Mouse (Mus musculus): ENCODE measurements around the gene Ccnd2. TPM values are rescaled to one million over a fixed set of nuclear protein-coding genes. Genes with fewer than 3 reads are reported as not detected.
A peak's percentile ranks its signal among the peaks of the same experiment; 100 is the strongest.

Gene Ccnd2
- polyA plus RNA-seq, 1 experiment from 2014 or later: 875 TPM

DNA sequence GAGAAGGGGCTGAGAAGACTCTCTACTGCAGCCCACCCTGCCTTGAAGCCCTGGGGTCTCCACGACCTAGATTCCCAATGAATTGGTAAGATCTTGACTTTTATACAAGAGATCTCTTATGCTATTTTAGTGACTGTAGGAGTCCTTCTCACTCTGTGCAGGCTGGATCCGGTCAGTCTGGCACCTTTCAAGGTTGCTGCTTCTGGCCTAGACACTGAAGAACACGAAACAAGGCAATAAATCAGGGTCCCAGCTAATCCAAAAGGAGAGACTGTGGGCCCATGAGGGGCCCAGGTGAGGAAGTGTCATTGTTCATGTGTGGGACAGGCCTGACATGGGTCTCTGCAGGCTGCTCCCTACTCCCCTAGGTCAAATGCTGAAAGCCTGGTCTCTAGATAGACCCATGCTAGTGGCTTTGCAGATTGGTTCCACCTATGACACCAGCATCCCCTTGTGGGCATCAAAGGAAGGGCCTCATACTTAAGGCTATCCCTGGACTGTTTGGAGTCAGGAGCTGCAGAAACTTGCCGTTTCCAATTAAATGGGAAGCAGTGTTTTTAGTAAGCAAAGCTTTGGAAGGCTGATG, 29.7 kb downstream of the Ccnd2 start:
- Histone ChIP-seq H3K9me3 (ENCODE audit: control insufficient read depth, low read length) (no peaks in the 10 kb centered on the region), H3K27ac (ENCODE audit: low read length) (no peak overlapping the region), H3K9ac (ENCODE audit: low read depth, low read length) (no peak overlapping the region), H3K36me3 (ENCODE audit: control insufficient read depth, insufficient read depth, low read length) (peaks cover 4% of the 10 kb centered on the region; the same call in 1 of the 2 replicates), H3K4me1 (ENCODE audit: control insufficient read depth, insufficient read depth, low read length) (no peaks in the 10 kb centered on the region), H3K4me3 (ENCODE audit: low read length) (no peak overlapping the region), H3K27me3 (replicated peaks; ENCODE audit: control insufficient read depth, insufficient read depth, low read length) (no peaks in the 10 kb centered on the region), H3K4me2 (ENCODE audit: low read depth, low read length) (no peak overlapping the region)
- WGBS: 71% methylated on average over 4 of the region's 4 CpGs
- ATAC-seq: peak; percentile 60; the same call in 1 of the 2 replicates

DNA sequence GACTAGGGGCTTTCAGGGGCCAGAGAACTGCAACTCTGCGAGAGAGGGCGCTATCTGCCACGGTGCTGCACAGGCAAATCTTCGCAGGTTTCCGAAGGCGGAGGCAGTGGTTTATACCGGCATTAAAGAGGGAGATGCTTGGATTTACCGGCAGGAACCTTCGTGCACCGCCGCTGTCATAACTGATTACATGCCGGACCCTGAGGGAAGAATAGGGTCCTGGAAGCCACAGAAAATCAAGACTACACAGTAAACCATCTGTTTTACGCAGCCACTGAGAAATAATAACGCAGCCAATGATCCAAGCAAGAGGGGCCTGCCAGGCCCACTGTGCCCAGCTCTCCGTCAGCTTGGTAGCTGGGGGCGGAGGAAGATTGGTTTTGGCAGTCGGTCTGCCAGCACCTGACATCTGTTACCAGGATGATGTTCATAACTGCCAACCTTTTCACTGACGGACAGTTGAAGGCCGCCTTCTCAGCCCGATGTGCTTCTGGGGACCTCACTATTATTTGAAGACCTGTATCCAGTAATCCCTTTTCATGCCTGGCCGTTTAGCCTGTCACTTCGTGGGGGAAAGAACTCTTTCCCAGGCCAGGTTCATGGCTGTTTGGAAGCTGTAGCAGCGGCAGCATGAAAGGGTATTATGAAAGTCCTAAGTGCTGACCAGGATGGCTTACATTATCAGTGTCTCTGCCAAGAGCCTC, 37.1 kb downstream of the Ccnd2 start:
- 70% methylated on average over 23 of the region's 23 CpGs for WGBS
- Histone ChIP-seq H3K36me3 (ENCODE audit: control insufficient read depth, insufficient read depth, low read length) (no peaks in the 10 kb centered on the region), H3K27ac (ENCODE audit: low read length) (no peak overlapping the region), H3K4me1 (ENCODE audit: control insufficient read depth, insufficient read depth, low read length) (no peaks in the 10 kb centered on the region), H3K9ac (ENCODE audit: low read depth, low read length) (no peak overlapping the region), H3K4me2 (ENCODE audit: low read depth, low read length) (no peak overlapping the region), H3K27me3 (replicated peaks; ENCODE audit: control insufficient read depth, insufficient read depth, low read length) (no peaks in the 10 kb centered on the region), H3K4me3 (ENCODE audit: low read length) (no peak overlapping the region), H3K9me3 (ENCODE audit: control insufficient read depth, low read length) (no peaks in the 10 kb centered on the region)
- no peak for ATAC-seq

DNA sequence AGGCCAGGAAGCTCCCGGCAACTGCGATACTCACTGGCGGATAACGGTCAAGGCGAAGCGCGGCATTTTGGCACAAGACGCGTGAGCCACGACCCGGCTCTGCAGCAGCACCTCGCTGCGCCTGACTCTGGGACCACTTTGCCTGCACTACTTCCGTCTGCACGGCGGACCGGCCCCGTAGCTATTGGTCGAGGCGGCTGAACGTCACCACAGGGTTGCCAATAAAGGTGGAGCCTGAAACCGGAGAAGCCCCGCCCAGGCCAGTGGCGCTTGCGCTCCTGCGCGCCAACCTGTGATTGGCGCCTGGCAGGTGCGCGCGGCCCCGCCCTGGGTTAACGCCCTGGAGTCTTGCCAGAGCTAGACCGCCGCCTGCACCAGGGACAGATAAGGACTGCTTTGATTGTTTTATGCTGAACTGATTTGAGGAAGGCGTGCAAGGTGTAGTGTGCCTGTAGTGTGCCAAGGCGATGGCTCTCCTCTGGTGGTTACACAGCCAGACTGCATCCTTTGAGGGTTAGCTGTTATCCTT, 42.5 kb downstream of the Ccnd2 start, which contains the start of gene Tigar:
Gene Tigar, minus strand, starts transcription at position 156 of the 529 bp plus-strand sequence.
- peak within 1 kb of the TSS; percentile 73 for H3K9ac ChIP-seq (ENCODE audit: low read depth, low read length)

DNA sequence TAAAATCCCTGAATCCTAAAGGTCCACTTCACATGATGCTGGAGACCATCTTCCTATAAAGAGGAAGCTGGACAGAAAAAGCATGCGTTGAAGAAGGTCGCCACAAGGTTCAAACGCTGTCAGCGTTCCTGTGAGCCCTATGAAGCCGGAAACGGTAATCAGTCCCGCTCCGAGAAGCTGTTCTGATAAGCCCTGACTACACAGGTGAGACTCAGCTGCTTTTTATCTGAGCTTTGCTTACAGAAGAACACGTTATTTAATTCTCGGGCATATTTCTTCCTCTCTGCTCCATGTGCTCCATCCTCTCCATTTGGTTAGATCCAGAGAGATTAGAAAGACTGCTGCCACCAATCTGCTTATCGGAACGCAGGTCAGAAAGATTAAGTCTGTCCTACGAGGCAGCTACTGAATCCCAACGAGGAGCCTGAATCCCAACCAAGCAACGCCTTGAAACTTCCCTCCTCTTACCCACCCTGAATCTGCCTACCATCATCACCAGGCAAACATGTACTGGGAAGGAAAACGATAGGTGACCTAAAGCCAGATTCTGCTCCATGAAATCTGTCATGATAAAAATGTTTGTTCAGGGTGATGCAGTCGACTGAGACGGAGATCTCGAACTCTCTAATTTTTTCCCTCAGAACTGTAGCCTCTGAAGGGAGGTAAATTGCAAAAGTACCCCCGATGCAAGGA, 43.5 kb downstream of the Ccnd2 start:
- H3K27me3 ChIP-seq (replicated peaks; ENCODE audit: control insufficient read depth, insufficient read depth, low read length): no peaks in the 10 kb centered on the region
- H3K9me3 ChIP-seq (ENCODE audit: control insufficient read depth, low read length): no peaks in the 10 kb centered on the region
- peak overlapping the region; percentile 68 for H3K4me3 ChIP-seq (ENCODE audit: low read length)
- peak overlapping the region; percentile 9; the same call in 1 of the 2 replicates for H3K27ac ChIP-seq (ENCODE audit: low read length)
- no peak for ATAC-seq
- H3K36me3 ChIP-seq (ENCODE audit: control insufficient read depth, insufficient read depth, low read length): no peaks in the 10 kb centered on the region
- peaks cover 3% of the 10 kb centered on the region; the same call in 1 of the 2 replicates for H3K4me1 ChIP-seq (ENCODE audit: control insufficient read depth, insufficient read depth, low read length)
- peak overlapping the region; percentile 91 for H3K4me2 ChIP-seq (ENCODE audit: low read depth, low read length)
- H3K9ac ChIP-seq (ENCODE audit: low read depth, low read length): peak overlapping the region; percentile 73
- WGBS: 27% methylated on average over 20 of the region's 20 CpGs

More for the DNA sequence above, 42.5 kb downstream of the Ccnd2 start, which contains the start of gene Tigar:
- peaks cover 3% of the 10 kb centered on the region; the same call in 1 of the 2 replicates for H3K4me1 ChIP-seq (ENCODE audit: control insufficient read depth, insufficient read depth, low read length)
- no peaks in the 10 kb centered on the region for H3K36me3 ChIP-seq (ENCODE audit: control insufficient read depth, insufficient read depth, low read length)
- peak within 1 kb of the TSS; percentile 9 for H3K27ac ChIP-seq (ENCODE audit: low read length)
- H3K4me2 ChIP-seq (ENCODE audit: low read depth, low read length): peak within 1 kb of the TSS; percentile 91
- H3K9me3 ChIP-seq (ENCODE audit: control insufficient read depth, low read length): no peaks in the 10 kb centered on the region
- H3K4me3 ChIP-seq (ENCODE audit: low read length): peak within 1 kb of the TSS; percentile 68
- peak; percentile 99 for ATAC-seq
- WGBS: under 1% methylated on average over 37 of the region's 37 CpGs
- H3K27me3 ChIP-seq (replicated peaks; ENCODE audit: control insufficient read depth, insufficient read depth, low read length): no peaks in the 10 kb centered on the region

DNA sequence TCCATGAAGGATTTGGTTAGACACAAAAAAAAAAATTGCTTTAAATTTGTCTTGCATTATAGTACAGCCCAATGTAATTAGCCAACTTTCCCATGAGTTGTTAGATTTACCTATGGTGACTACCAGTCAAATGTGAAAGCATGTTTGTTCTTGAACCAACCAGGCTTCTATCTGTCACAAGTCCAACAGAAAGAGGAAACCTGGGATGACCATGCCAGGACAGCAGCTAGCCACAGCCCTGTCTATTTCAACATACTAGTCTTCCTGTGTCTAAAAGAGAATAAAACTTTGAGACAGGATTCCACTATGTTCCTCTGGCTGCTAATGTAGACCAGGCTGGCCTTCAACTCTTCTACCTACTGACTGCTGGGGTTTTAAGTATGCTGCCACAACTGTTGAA, 44.6 kb downstream of the Ccnd2 start:
- no peak for ATAC-seq
- H3K4me1 ChIP-seq (ENCODE audit: control insufficient read depth, insufficient read depth, low read length): peaks cover 3% of the 10 kb centered on the region; the same call in 1 of the 2 replicates
- H3K9me3 ChIP-seq (ENCODE audit: control insufficient read depth, low read length): no peaks in the 10 kb centered on the region
- H3K4me2 ChIP-seq (ENCODE audit: low read depth, low read length): no peak overlapping the region
- H3K27me3 ChIP-seq (replicated peaks; ENCODE audit: control insufficient read depth, insufficient read depth, low read length): no peaks in the 10 kb centered on the region
- no peak overlapping the region for H3K4me3 ChIP-seq (ENCODE audit: low read length)
- H3K9ac ChIP-seq (ENCODE audit: low read depth, low read length): no peak overlapping the region
- H3K27ac ChIP-seq (ENCODE audit: low read length): no peak overlapping the region
- H3K36me3 ChIP-seq (ENCODE audit: control insufficient read depth, insufficient read depth, low read length): no peaks in the 10 kb centered on the region

DNA sequence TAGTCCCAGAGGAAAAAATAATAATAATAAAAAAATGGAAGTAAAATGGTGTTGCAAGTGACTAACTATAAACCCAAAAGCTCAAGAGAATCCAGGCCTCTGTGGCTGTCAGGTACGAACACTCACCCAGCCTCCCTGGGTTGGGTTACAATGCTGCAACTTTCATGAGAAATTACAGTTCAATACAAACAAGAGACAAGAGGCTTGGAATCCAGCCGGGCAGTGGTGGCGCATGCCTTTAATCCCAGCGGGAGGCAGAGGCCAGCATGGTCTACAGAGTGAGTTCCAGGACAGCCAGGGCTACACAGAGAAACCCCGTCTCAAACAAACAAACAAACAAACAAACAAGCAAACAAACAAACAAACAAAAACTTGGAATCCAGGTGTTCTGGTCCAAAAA, 45.3 kb downstream of the Ccnd2 start:
- H3K36me3 ChIP-seq (ENCODE audit: control insufficient read depth, insufficient read depth, low read length): no peaks in the 10 kb centered on the region
- no peak overlapping the region for H3K4me3 ChIP-seq (ENCODE audit: low read length)
- no peak for ATAC-seq
- H3K27ac ChIP-seq (ENCODE audit: low read length): no peak overlapping the region
- WGBS: 58% methylated on average over 5 of the region's 5 CpGs
- no peak overlapping the region for H3K9ac ChIP-seq (ENCODE audit: low read depth, low read length)
- H3K27me3 ChIP-seq (replicated peaks; ENCODE audit: control insufficient read depth, insufficient read depth, low read length): no peaks in the 10 kb centered on the region
- no peaks in the 10 kb centered on the region for H3K9me3 ChIP-seq (ENCODE audit: control insufficient read depth, low read length)
- H3K4me2 ChIP-seq (ENCODE audit: low read depth, low read length): no peak overlapping the region
- H3K4me1 ChIP-seq (ENCODE audit: control insufficient read depth, insufficient read depth, low read length): peaks cover 3% of the 10 kb centered on the region; the same call in 1 of the 2 replicates

DNA sequence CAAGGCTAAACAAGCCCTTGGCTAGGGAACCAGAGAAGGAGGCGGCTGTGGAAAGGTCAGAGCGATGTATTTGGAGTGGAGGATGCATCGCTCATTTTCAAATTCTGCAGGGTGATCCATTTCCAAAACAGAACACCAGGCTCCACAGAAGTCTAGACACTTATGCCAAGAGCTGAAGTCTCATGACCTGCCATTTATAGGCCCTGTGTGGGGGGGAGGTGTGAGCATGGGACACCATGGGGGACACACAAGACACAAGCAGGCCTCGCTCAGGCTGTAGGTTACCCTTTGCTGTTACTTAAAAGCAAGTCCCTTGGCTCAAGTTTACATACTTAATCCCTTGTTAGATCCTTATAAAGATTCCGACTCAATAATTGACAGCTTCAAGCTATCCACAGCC, 45.8 kb downstream of the Ccnd2 start:
- H3K36me3 ChIP-seq (ENCODE audit: control insufficient read depth, insufficient read depth, low read length): no peaks in the 10 kb centered on the region
- no peak overlapping the region for H3K9ac ChIP-seq (ENCODE audit: low read depth, low read length)
- no peak for ATAC-seq
- H3K27ac ChIP-seq (ENCODE audit: low read length): no peak overlapping the region
- H3K4me1 ChIP-seq (ENCODE audit: control insufficient read depth, insufficient read depth, low read length): peaks cover 3% of the 10 kb centered on the region; the same call in 1 of the 2 replicates
- H3K27me3 ChIP-seq (replicated peaks; ENCODE audit: control insufficient read depth, insufficient read depth, low read length): no peaks in the 10 kb centered on the region
- no peak overlapping the region for H3K4me2 ChIP-seq (ENCODE audit: low read depth, low read length)
- H3K9me3 ChIP-seq (ENCODE audit: control insufficient read depth, low read length): no peaks in the 10 kb centered on the region
- H3K4me3 ChIP-seq (ENCODE audit: low read length): no peak overlapping the region
- WGBS: 65% methylated on average over 5 of the region's 5 CpGs

DNA sequence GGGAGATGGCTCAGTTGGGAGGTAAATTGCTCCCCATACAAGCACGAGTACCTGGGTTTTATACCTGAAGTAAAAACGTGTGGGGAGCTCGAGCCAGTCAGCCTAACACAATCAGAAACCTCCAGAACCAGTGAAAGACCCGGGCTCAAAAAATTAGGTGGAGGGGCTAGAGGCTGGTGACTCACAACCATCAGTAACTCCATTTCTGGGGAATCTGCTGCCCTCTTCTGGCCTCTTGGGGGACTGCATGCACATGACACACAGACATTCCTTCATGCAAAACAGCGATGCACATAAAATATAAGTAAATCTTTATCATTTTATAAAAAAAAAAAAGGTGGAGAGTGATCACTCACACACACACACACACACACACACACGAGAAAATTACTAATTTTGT, 46.9 kb downstream of the Ccnd2 start:
- H3K36me3 ChIP-seq (ENCODE audit: control insufficient read depth, insufficient read depth, low read length): no peaks in the 10 kb centered on the region
- ATAC-seq: no peak
- H3K27me3 ChIP-seq (replicated peaks; ENCODE audit: control insufficient read depth, insufficient read depth, low read length): no peaks in the 10 kb centered on the region
- H3K9ac ChIP-seq (ENCODE audit: low read depth, low read length): no peak overlapping the region
- H3K4me1 ChIP-seq (ENCODE audit: control insufficient read depth, insufficient read depth, low read length): peaks cover 3% of the 10 kb centered on the region; the same call in 1 of the 2 replicates
- 79% methylated on average over 6 of the region's 6 CpGs for WGBS
- no peaks in the 10 kb centered on the region for H3K9me3 ChIP-seq (ENCODE audit: control insufficient read depth, low read length)
- H3K4me2 ChIP-seq (ENCODE audit: low read depth, low read length): no peak overlapping the region
- H3K27ac ChIP-seq (ENCODE audit: low read length): no peak overlapping the region
- H3K4me3 ChIP-seq (ENCODE audit: low read length): no peak overlapping the region

DNA sequence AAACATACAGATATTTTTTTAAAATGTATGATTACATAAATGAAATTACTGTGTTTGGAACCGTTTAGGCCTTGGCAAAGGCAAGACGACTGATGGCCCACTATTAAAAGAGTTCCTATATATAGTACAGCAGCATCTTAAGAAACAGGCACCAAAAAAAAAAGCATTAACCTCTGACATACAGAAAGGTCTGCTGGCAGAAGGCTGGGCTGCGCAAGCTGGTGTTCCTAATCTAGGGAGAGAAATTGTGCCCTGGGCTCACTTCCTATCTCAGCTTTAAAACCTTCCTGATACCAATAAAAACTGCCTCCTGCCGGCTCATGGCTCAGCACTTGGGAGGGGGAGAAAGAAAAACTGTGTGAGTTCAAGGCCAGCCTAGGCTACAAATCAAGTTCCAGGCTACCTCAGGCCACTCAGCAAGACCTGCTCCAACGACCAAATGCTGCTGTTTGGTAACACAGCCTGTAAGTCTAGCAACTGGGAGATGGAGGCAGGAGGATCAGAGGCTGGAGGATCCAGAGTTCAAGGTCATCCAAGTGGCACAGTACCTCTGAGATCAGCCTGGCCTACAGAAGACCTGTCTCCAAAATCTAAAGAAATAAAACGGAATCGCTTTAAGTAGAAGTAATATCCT, 47.5 kb downstream of the Ccnd2 start:
- WGBS: 79% methylated on average over 7 of the region's 7 CpGs
- no peak for ATAC-seq
- no peak overlapping the region for H3K4me3 ChIP-seq (ENCODE audit: low read length)
- no peak overlapping the region for H3K9ac ChIP-seq (ENCODE audit: low read depth, low read length)
- H3K4me1 ChIP-seq (ENCODE audit: control insufficient read depth, insufficient read depth, low read length): no peaks in the 10 kb centered on the region
- H3K36me3 ChIP-seq (ENCODE audit: control insufficient read depth, insufficient read depth, low read length): no peaks in the 10 kb centered on the region
- no peaks in the 10 kb centered on the region for H3K27me3 ChIP-seq (replicated peaks; ENCODE audit: control insufficient read depth, insufficient read depth, low read length)
- H3K9me3 ChIP-seq (ENCODE audit: control insufficient read depth, low read length): no peaks in the 10 kb centered on the region
- H3K27ac ChIP-seq (ENCODE audit: low read length): no peak overlapping the region
- H3K4me2 ChIP-seq (ENCODE audit: low read depth, low read length): no peak overlapping the region

Data from intestine, embryonic 16.5 days (tissue).